Mouse (Mus musculus) mouse embryonic stem cell (cell line): ENCODE results near the gene G6pc3.

Experiments used
- in situ Hi-C, 2 experiments: fragments of 300-500 bp; cut with MboI; formaldehyde crosslinking; loops; 1 replicate in 1 of 2; 3 replicates in 1 of 2; pipeline ENCODE4 v1.14.3; 2019 to 2020; ENCODE audit warnings: low sequenced_read_pairs in 2 of 2, low pct_unique_long_range_greater_than_20kb in 1 of 2, mixed read lengths in 1 of 2; ENCODE audit not compliant: unreplicated experiment in 1 of 2

Gene G6pc3

DNA sequence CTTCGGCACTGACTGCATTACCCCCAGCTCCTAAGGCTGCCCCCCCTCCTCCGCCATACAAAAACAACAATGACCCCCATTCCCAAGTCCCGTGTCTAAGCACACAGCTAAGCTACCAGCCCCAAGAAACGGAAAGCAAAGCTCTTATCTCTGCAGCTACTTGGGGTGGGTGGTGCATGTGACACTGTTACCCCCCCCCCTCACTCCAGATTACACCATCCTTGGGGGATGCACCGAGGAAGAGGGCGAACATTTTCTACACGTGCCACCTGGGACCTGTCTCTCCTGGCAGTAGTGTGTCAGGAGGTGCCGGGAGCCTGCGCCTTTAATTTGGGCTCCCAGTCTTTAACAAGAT, 38.7 kb downstream of the G6pc3 start:
- in situ Hi-C loops: no loop called here

DNA sequence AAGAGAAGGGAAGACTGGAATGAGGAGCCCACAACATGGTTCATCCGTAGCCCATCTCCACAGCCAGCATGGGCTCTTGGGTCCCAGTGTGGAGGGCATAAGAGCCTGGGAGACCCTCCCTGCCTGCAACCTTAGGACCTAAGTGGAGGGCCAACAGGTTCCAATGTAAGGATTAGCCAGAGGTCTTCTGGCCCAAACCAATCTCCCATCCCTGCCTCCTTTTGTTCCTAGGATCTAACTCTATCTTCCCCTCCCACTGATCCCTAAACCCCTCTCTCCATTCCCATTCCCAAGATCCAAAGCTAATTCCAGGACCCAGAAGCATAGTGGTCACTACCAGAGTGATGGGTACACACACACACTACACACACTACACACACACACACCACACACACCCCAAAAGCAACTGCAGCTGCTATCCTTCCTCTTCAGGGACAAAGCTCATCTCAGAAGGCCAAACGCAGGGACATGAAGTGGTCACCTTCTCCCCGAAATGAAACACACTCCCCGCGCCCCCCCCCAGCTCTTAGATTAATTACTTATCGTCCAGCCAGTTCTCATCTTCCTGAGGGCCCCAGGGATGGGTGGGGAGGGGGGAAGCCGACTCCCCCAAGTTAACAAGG, 39.3 kb downstream of the G6pc3 start:
- in situ Hi-C loops: no loop called here

DNA sequence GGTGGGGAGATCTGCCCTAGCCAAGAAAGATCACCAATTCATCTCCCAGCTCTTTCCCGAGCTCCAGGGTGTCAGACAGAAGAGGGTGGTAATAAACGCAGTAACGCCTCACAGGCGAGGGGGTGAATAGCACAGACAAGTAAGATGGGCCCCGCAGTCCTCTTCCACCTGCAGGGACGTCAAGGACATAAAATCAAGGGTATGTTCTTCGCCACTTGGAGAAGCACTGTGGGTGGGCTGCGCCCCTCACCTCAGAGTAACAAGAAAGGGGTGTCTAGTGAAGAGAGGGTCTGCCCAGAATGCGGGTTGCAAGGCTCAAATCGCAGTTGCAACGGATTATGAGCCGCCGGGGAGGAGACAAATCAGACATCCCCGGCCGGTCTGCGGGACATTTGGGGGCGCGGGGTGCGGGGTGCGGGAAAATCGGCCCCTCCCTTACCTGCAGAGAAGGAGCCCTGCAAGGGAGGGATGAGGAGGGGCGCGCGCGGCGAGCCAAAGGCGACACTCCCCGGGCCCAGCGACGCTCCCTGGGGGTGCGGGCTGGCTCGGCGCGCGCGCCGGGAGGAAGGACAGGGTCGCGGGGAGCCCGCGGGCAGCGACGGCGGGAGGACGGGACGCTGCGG, 40.0 kb downstream of the G6pc3 start:
- in situ Hi-C loops: no loop called here

DNA sequence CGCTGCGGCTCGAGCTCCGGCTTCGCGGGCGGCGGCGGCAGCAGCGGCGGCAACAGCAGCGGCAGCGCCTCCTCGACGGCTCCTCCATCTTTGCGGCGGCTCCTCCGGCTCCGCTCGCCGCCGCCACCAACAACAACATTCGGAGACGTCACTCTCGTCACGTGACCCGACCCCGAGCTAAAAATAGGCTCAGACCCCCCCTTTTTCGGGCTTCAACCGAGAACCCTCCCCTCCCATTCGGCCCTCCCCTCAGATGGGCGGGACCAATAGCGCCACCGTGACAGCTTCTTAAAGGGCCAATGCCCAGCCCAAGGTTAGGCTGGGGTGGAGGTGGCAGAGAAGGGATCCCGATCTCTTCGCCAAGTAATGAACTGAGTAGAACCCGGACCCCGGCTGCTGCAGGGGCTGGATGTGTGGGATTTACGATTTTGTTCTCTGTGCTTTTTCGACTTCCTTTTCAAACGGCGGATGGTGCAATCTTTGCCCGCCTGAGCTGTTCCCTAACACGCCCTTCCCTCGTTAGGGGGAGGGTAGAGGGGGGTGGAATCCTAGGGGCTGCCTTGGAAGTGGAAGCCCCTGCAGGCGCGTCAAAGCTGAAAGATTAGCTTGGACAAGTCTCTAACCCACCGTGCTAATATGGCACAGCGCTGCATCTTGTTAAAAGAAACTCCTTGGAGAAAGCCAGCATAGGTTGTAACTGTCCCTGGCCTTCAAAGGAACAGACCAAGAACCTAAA, 40.8 kb downstream of the G6pc3 start, which contains the start of gene Hdac5:
Gene Hdac5, minus strand, starts transcription at position 161 of the 736 bp plus-strand sequence.
- in situ Hi-C loops: no loop called here

DNA sequence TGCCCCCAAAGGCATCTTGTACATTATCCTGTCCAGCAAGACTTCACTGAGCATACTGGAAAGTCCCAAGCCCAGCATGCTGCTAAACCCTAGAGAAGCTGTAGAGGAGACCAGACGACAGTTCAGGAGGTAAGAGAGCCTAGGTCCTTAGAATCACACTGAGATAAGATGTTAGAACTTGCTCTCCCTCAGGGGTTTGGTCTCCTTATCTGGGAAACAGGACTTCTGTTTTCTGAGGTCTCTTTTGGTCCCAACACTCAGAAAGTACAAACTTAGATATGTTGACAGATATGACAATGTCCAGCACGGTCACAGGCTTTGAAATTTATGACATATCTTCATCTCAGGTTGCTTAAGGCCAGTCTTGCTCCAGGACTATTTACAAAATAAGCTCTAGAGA, 46.6 kb downstream of the G6pc3 start:
- in situ Hi-C loops: no loop called here

DNA sequence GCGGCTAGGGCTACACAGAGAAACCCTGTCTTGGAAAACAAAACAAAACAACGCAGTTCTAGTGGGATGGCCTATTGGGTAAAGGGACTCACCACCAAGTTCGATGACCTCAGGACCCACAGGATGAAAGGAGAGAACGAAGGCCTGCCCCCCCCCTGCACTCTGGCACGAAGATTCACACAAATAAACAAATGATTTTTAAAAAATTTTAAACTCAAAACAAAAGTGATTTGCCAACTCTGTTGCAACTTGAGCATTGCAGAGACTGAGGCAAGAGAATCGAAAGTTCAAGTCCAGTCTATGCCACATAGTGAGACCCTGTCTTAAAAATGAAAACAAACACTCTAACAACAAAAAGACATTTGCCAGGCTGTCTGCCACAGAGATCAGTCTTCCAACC, 51.2 kb downstream of the G6pc3 start:
- in situ Hi-C loops: no loop called here

DNA sequence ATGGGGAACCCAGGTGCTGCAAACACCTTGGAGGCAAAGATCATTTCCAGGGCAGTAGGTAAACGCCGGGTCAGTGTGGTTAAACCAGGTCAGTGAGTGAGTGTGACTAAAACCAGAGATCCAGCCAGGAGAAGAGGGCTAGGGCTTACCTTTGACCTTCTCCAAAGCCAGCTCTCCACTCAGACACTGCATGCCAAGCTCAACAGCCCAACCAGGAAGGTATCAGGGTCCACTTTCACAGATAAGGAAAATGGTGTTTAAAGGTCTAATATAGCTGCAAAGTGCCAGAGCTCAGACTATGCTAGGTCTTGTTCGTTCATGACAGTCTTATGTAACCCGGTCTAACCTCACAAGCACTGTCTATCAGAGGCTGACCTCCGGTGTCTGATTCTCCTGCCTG, 51.8 kb downstream of the G6pc3 start:
- in situ Hi-C loops: no loop called here

DNA sequence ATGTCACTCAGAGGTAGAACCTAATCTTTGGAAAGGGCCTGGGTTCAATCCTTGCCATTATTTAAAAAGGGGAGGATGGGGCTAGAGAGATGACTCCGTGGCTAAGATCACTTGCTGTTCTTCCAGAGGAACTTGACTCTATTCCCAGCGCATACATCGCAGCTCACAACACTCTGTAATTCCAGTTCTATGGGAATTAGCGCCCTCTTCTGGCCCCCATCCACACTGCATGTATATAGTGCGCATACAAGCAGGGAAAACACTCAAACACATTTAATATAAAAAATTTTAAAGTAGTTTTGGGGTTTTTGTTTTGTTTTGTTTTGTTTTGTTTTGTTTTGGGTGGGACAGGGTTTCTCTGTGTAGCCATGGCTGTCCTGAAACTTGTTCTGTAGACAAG, 52.5 kb downstream of the G6pc3 start:
- in situ Hi-C loops: no loop called here
